Mouse (Mus musculus): ENCODE results near the gene Jazf1. TPM values are rescaled to one million over a fixed set of nuclear protein-coding genes. Genes with fewer than 3 reads are reported as not detected.
A peak's percentile ranks its signal among the peaks of the same experiment; 100 is the strongest.

Jazf1 gene
- polyA plus RNA-seq, 1 experiment from 2014 or later: 5.4 TPM

DNA sequence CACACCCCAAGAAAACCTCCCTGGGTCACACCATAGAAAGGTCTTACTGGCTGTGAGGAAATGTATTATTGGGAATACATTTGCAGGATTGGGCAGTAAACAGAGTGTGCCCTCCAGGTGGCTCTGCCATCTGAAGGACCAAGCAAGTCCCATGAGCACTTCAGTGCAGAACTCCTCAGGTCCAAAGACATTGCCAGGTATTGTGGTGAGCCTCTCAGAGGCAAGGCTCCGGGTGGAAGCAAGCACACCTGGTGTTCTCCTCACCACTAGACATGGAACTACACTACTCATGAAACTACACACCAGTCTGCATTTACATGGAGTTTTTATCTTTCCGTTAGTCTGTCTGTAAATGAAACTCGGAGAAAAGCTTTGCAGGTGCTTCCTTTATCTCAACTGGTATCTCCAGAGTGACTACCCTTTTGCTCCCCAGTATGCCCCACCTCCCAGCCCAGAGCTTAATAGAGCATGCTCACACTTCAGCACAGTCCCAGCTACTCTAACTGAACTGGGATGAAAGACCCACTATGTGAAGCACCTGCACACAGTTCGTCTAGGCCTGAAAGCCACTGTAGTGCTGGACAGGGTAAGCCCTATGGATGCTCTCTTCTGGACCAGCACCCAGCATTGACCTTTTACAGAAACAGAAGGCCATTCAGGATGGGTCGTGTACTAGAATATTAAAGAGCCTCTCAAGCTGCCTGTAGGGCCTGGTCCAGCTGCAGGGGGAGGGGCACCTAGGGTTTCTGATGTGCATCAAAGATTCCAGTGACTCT lies 156.1 kb downstream of the Jazf1 start:
- Histone ChIP-seq H3K27ac (ENCODE audit: low read length) (no peak overlapping the region), H3K27me3 (replicated peaks; ENCODE audit: control insufficient read depth, insufficient read depth, low read length) (no peaks in the 10 kb centered on the region), H3K9ac (ENCODE audit: low read depth, low read length) (no peak overlapping the region), H3K36me3 (ENCODE audit: control insufficient read depth, insufficient read depth, low read length) (no peaks in the 10 kb centered on the region), H3K9me3 (ENCODE audit: control insufficient read depth, low read length) (no peaks in the 10 kb centered on the region), H3K4me2 (ENCODE audit: low read depth, low read length) (no peak overlapping the region), H3K4me3 (ENCODE audit: low read length) (no peak overlapping the region), H3K4me1 (ENCODE audit: control insufficient read depth, insufficient read depth, low read length) (no peaks in the 10 kb centered on the region; the same call in 1 of the 2 replicates)
- 76% methylated on average over 5 of the region's 5 CpGs for WGBS
- ATAC-seq: no peak

DNA sequence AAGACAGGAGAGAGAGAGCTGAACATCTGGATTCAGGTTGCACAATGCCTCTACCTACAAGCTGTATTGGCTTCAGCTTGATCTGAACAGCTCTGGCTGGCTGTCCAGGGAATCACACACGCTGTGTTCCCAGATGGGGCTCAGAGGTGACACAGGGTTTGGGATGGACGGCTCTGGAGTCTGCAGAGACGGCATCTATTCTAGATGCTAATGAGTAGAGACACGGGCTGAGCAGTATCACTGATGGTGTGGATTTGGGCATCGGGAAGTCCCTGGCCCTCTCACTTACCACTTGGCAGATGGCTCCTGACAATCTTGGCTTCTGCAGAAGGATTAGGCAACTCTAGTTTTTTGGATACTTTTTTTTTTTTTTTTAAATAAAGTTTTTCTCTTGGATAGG lies 161.6 kb downstream of the Jazf1 start:
- Histone ChIP-seq H3K9ac (ENCODE audit: low read depth, low read length) (no peak overlapping the region), H3K9me3 (ENCODE audit: control insufficient read depth, low read length) (no peaks in the 10 kb centered on the region), H3K27me3 (replicated peaks; ENCODE audit: control insufficient read depth, insufficient read depth, low read length) (no peaks in the 10 kb centered on the region), H3K4me2 (ENCODE audit: low read depth, low read length) (no peak overlapping the region), H3K36me3 (ENCODE audit: control insufficient read depth, insufficient read depth, low read length) (no peaks in the 10 kb centered on the region), H3K4me1 (ENCODE audit: control insufficient read depth, insufficient read depth, low read length) (no peaks in the 10 kb centered on the region; the same call in 1 of the 2 replicates), H3K27ac (ENCODE audit: low read length) (no peak overlapping the region), H3K4me3 (ENCODE audit: low read length) (no peak overlapping the region)
- no peak for ATAC-seq
- WGBS: 86% methylated on average over 5 of the region's 5 CpGs

DNA sequence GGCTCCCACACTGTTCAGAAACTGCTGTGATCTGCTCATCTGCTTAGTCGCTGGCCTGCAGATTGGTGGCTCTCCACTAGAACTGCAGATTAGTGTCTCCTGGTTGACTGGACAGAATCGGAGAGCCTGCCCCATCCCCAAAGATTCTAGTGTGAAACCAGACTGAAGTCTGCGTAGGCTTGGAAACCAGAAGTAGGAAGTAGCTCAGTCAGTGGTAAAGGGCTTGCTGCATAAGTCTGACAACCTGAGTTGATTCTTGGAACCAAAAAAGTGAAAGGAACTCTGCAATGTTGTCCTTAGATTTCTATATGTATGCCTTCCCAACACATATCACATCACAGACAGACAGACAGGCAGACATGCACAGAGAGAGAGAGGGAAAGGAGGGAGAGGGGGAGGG lies 163.3 kb downstream of the Jazf1 start:
- Histone ChIP-seq H3K27me3 (replicated peaks; ENCODE audit: control insufficient read depth, insufficient read depth, low read length) (no peaks in the 10 kb centered on the region), H3K4me3 (ENCODE audit: low read length) (no peak overlapping the region), H3K36me3 (ENCODE audit: control insufficient read depth, insufficient read depth, low read length) (no peaks in the 10 kb centered on the region), H3K9ac (ENCODE audit: low read depth, low read length) (no peak overlapping the region), H3K4me1 (ENCODE audit: control insufficient read depth, insufficient read depth, low read length) (no peaks in the 10 kb centered on the region; the same call in 1 of the 2 replicates), H3K27ac (ENCODE audit: low read length) (peak overlapping the region; percentile 13; the same call in 1 of the 2 replicates), H3K4me2 (ENCODE audit: low read depth, low read length) (no peak overlapping the region), H3K9me3 (ENCODE audit: control insufficient read depth, low read length) (no peaks in the 10 kb centered on the region)
- ATAC-seq: no peak
- whole genome bisulfite sequencing: 57% methylated on average over 3 of the region's 3 CpGs

DNA sequence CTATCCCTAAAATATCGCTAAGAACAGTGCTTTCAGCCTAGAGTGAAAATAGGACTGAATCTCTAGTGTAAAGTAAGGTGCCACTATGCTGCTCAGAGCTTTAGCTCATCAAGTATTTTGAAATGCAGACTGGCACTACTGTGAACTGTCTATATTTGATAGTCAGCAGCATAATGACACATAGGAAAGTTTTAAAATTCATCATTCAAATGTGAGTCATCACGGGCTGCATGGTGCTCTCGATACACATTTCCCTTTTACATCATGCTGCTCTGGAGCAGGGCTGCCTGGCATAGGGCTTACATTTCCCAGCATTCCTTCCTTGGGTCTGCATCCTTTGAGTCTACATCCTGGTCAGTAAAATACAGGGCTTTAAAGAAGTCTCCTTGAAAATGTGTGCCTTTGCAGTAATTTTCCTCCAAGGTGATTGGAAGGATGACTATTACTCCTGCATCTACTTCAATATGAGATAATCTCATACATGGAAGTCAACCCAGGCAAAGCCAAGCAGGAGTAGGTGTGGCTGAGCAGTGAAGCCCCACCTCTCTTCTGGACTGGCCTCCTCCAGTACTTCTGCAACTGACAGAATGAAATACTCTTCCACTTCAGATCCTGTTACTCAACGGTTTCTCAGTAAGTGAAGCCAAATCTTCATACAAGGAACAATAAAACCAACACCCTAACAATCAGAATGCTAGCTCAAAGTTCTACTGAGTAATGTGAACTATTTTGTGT lies 165.0 kb downstream of the Jazf1 start:
- H3K9me3 ChIP-seq (ENCODE audit: control insufficient read depth, low read length): no peaks in the 10 kb centered on the region
- H3K36me3 ChIP-seq (ENCODE audit: control insufficient read depth, insufficient read depth, low read length): no peaks in the 10 kb centered on the region
- no peak for ATAC-seq
- H3K4me2 ChIP-seq (ENCODE audit: low read depth, low read length): no peak overlapping the region
- no peak overlapping the region for H3K9ac ChIP-seq (ENCODE audit: low read depth, low read length)
- WGBS: 70% methylated on average over 4 of the region's 4 CpGs
- no peaks in the 10 kb centered on the region for H3K27me3 ChIP-seq (replicated peaks; ENCODE audit: control insufficient read depth, insufficient read depth, low read length)
- no peaks in the 10 kb centered on the region; the same call in 1 of the 2 replicates for H3K4me1 ChIP-seq (ENCODE audit: control insufficient read depth, insufficient read depth, low read length)
- no peak overlapping the region for H3K27ac ChIP-seq (ENCODE audit: low read length)
- no peak overlapping the region for H3K4me3 ChIP-seq (ENCODE audit: low read length)

DNA sequence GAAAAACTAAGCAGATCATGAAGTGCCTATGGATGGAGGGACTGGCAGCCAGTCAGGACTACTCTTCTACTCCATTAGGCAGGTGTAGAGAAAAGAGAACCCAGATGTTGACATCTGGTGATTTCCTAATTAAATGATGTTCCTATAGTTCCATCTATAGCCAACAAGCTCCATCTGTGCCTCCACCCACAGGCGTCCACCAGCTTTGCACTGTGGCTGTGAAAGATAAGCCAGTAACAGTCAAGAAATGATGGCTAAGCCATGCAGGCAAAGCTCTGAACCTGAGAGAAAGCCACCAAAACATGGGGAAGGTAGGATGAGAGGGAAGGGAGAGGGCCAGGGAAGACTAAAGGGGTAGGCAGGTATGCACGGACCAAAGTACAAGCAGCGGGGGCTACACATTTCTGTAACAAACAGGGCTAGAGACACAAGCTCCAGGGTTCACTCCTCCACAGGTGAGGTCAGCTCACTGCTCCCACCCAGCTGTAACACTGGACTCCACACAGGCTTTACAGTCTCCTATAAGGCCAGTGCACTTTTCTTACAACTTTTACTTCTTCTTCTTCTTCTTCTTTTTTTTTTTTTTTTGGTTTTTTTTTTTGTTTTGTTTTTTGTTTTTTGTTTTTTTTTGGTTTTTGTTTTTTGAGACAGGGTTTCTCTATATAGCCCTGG lies 168.7 kb downstream of the Jazf1 start:
- Histone ChIP-seq H3K4me3 (ENCODE audit: low read length) (no peak overlapping the region), H3K9me3 (ENCODE audit: control insufficient read depth, low read length) (no peaks in the 10 kb centered on the region), H3K36me3 (ENCODE audit: control insufficient read depth, insufficient read depth, low read length) (no peaks in the 10 kb centered on the region), H3K9ac (ENCODE audit: low read depth, low read length) (no peak overlapping the region), H3K4me2 (ENCODE audit: low read depth, low read length) (no peak overlapping the region), H3K27ac (ENCODE audit: low read length) (no peak overlapping the region), H3K27me3 (replicated peaks; ENCODE audit: control insufficient read depth, insufficient read depth, low read length) (no peaks in the 10 kb centered on the region), H3K4me1 (ENCODE audit: control insufficient read depth, insufficient read depth, low read length) (no peaks in the 10 kb centered on the region)
- ATAC-seq: no peak
- WGBS: 93% methylated on average over 3 of the region's 3 CpGs

DNA sequence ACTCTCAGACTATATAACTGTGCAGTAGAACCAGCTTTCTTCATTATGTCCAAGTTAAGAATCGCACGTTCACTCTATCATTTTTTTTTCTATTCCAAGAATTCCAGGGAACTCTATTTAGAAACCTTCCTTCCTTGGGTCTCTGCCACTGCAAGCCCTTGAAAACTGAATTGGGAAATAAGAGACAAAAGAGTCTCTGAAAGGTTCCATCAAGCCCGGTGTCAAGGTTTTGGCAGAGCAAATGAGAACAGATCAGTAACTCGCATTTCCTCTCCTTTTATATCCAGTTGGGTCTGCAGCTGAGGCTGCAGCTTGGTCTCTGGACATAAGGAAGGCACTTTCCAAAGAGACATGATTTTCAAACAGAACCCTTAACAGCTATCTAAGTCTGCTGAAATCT lies 173.4 kb downstream of the Jazf1 start:
- Histone ChIP-seq H3K4me2 (ENCODE audit: low read depth, low read length) (no peak overlapping the region), H3K36me3 (ENCODE audit: control insufficient read depth, insufficient read depth, low read length) (no peaks in the 10 kb centered on the region), H3K27me3 (replicated peaks; ENCODE audit: control insufficient read depth, insufficient read depth, low read length) (no peaks in the 10 kb centered on the region), H3K9me3 (ENCODE audit: control insufficient read depth, low read length) (no peaks in the 10 kb centered on the region), H3K4me3 (ENCODE audit: low read length) (no peak overlapping the region), H3K27ac (ENCODE audit: low read length) (no peak overlapping the region), H3K4me1 (ENCODE audit: control insufficient read depth, insufficient read depth, low read length) (no peaks in the 10 kb centered on the region), H3K9ac (ENCODE audit: low read depth, low read length) (no peak overlapping the region)
- no peak for ATAC-seq
- WGBS: 58% methylated on average over 4 of the region's 4 CpGs

DNA sequence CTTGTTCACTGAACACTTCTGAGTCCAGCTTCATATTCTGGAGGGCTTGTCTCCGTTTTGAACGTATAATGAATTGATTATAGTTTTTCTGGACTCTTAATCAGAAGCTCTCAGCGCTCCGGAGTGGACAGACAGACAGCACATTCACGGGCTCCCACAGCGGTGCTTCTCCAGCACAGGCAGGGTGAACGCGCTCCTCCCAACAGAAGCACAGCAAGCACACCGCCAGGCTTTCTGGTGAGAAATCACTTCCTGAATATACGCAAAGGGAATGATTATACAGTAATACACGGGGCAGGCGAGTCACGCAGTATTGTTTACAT lies 174.0 kb downstream of the Jazf1 start:
- H3K36me3 ChIP-seq (ENCODE audit: control insufficient read depth, insufficient read depth, low read length): no peaks in the 10 kb centered on the region
- no peaks in the 10 kb centered on the region for H3K9me3 ChIP-seq (ENCODE audit: control insufficient read depth, low read length)
- no peak overlapping the region for H3K4me2 ChIP-seq (ENCODE audit: low read depth, low read length)
- ATAC-seq: no peak
- 39% methylated on average over 13 of the region's 13 CpGs for WGBS
- H3K9ac ChIP-seq (ENCODE audit: low read depth, low read length): no peak overlapping the region
- H3K4me3 ChIP-seq (ENCODE audit: low read length): no peak overlapping the region
- H3K4me1 ChIP-seq (ENCODE audit: control insufficient read depth, insufficient read depth, low read length): no peaks in the 10 kb centered on the region
- H3K27ac ChIP-seq (ENCODE audit: low read length): no peak overlapping the region
- no peaks in the 10 kb centered on the region for H3K27me3 ChIP-seq (replicated peaks; ENCODE audit: control insufficient read depth, insufficient read depth, low read length)

DNA sequence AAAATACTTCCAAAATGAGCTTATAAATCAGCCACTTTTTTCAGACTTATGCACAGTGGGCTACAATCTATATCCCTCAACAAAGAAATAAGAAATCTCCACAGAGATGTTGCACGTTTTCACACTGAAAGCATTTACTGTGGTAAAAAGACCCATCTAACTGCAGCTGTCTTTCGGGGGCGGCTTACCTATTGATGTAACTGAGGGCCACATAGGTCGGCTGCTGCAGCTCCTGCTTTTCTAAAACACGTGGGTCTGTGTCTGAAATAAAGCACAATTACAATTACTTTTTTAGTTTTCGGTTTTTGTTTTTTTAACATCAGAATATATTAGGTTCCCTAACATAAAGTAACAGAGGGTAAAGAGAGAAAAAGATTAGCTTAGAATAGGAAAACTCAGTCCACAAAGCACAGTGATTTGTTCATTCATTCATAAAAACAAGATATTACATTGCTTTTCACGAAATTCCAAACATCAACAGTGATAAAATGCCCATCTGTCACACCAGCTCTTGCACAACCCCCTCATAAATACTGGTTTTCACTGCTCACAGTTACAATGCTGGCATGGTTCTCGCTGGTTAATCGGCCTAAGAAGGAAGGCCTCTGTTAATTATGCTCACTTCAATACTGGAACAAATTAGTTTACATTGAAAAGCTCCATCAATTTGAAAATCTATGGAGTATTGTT lies 174.5 kb downstream of the Jazf1 start:
- no peak overlapping the region for H3K9ac ChIP-seq (ENCODE audit: low read depth, low read length)
- H3K4me3 ChIP-seq (ENCODE audit: low read length): no peak overlapping the region
- H3K27me3 ChIP-seq (replicated peaks; ENCODE audit: control insufficient read depth, insufficient read depth, low read length): no peaks in the 10 kb centered on the region
- WGBS: 63% methylated on average over 9 of the region's 9 CpGs
- no peaks in the 10 kb centered on the region for H3K9me3 ChIP-seq (ENCODE audit: control insufficient read depth, low read length)
- H3K4me2 ChIP-seq (ENCODE audit: low read depth, low read length): no peak overlapping the region
- no peak for ATAC-seq
- H3K27ac ChIP-seq (ENCODE audit: low read length): no peak overlapping the region
- H3K36me3 ChIP-seq (ENCODE audit: control insufficient read depth, insufficient read depth, low read length): no peaks in the 10 kb centered on the region
- H3K4me1 ChIP-seq (ENCODE audit: control insufficient read depth, insufficient read depth, low read length): no peaks in the 10 kb centered on the region

DNA sequence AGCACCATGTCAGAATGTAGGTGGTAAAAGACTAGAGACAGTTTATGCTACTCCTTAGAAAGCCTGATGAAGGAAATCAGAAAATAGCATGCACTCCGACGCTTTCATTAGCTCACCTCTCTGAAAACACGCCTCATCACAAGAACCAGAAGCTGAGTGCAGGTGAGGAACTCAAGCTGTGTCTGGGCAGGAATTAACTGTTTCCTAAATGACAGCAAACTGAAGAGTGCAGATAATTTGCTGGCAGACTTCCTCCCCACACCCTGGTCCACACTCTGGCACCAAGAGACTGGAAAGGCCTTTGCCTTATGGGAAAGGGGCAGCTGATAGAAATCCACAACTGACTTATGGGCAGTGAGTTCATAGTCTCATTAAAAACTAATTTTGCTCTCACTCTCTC lies 175.5 kb downstream of the Jazf1 start:
- Histone ChIP-seq H3K36me3 (ENCODE audit: control insufficient read depth, insufficient read depth, low read length) (no peaks in the 10 kb centered on the region), H3K27me3 (replicated peaks; ENCODE audit: control insufficient read depth, insufficient read depth, low read length) (no peaks in the 10 kb centered on the region), H3K4me2 (ENCODE audit: low read depth, low read length) (no peak overlapping the region), H3K9me3 (ENCODE audit: control insufficient read depth, low read length) (no peaks in the 10 kb centered on the region), H3K4me3 (ENCODE audit: low read length) (no peak overlapping the region), H3K27ac (ENCODE audit: low read length) (no peak overlapping the region), H3K4me1 (ENCODE audit: control insufficient read depth, insufficient read depth, low read length) (no peaks in the 10 kb centered on the region), H3K9ac (ENCODE audit: low read depth, low read length) (no peak overlapping the region)
- 81% methylated on average over 3 of the region's 3 CpGs for WGBS
- ATAC-seq: no peak
